Mouse (Mus musculus) retina, postnatal 1 day (tissue): Measurements from ENCODE around the gene Olfr982.

Source experiments
- DNase-seq: peaks from one replicate; pipeline ENCODE4 v3.0.0-alpha.2; 2012

Olfr982 gene

DNA sequence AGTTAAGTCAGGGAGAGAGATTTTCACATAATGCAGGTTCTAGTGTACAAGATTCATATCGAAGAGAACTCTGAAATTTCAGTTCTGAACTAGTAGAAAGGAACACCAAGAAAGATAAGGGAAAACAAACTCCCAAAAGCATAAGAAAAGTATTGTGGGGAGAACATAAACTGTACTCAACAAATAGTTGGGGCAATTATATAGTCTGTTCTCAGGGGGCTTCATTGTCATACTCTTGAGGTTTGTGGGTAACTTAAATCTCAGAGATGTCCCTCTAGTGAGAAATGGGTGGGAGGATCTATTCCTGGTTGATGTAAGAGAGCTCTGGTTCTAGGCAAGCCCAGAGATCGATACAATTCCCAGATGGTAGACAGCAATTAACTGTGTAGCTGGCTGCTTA, at the start of gene Olfr982:
Gene Olfr982 (plus strand): TSS at position 301 of the 400 bp plus-strand sequence.
- DNase-seq, result no peak

DNA sequence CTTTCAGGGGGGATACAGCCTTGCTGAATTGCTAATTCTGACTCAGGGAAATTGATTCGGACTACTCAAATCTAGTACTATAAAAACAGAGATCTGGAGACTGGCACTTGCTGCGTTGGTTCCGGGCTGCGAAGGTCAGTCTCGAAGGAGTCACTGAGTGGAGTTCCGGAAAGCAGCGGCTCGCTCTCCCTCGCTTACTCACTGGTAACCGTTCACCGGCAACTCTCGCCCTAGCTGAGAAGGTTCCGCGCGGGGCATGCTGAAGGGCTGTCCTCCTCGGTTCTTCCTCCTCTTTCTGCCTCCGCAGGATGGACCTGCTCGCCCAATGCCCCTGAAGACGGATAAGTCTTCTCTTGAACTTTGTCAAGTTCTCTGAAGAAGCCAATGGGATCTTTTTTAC, 23.5 kb upstream of the Olfr982 start:
- DNase-seq, result no peak

DNA sequence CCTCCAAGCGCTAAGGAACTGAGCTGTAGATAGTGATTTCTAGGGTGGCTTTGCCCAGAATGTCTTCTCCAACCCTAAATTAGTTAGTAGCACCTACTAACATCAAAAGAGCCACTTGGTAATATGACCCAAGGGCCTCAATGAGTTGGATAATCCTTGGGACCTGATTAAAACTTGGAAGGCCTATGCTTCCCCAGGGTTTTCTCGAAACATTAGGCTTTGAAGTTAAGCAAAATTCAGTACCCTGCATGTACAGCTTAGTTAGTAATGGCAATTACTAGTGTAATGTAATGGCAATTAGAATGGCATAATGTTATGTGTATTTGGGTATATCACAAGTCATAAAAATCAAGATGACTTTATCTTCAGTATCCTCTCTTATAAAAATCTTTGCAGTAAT, 19.9 kb downstream of the Olfr982 start, which contains the start of gene Olfr983:
Gene Olfr983 (minus strand): TSS at position 101 of the 400 bp plus-strand sequence.
- no peak for DNase-seq

DNA sequence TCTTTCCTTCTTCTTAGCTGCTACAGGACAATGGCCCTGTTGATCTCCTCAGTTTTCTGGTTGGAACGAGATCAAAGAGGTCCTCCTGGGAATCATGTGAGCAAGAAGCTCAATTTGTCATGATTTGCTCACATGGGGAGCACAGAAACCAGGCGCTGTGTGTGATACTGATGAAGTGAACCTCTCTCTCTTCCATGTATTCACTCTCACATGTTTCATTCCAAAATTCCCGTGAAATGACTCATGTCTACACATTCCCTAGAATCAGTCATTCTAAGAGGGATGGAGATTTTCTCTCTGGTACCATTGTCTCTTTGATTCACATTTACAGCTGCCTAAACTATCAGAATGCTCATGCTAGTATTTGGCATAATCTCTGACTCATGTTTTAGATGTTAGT, 21.1 kb downstream of the Olfr982 start:
- no peak for DNase-seq

DNA sequence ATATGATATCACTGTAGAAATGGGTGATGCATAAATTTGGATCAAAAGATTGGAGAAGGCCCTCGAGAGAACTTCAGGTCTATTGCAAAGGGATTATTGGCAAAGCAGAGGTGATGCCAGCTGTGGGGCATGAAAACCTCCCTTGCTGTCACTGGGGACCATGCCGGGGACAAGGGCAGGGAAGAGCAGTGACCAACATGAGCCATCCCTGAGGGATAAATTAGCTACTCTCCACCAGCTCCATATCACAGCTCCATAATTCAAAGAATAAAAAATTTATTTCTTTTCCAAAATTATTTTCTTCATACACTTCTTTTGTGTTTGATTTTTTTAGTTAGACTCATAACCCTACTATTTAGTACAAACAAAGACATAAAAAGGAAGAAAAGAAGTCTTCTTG, 40.5 kb downstream of the Olfr982 start, which contains the start of gene Olfr984:
Gene Olfr984 (minus strand): TSS at position 101 of the 400 bp plus-strand sequence.
- no peak for DNase-seq

DNA sequence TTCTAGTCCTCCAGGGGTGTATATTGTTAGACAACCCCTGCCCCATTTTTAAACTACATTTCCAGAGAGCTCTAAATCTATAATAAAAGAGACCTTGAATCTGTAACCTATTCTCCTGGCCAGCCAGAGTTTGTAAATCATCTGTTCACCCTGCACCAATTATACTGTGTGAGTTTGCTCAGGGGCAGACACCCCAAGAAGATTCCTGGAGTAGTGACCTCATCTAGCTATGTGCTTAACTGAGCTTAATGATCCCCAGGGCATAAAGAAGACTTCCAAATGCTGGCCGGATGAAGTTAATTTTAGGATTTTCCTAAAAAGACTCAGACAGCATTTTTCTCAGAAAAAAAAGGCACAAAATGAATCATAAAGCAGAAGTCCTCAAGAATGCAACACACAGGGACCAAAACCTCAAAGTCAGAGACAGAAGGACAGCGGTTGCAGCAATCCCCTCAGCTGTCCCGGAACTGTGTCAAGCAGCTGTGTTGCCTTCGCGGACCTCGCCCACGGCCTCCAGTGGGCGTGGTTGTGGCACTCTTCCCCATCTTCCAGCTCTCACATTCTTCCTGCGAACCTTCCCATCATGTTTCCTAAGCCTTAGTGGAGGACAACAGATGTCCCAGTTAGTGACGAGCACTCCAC, 43.1 kb downstream of the Olfr982 start:
- no peak for DNase-seq

DNA sequence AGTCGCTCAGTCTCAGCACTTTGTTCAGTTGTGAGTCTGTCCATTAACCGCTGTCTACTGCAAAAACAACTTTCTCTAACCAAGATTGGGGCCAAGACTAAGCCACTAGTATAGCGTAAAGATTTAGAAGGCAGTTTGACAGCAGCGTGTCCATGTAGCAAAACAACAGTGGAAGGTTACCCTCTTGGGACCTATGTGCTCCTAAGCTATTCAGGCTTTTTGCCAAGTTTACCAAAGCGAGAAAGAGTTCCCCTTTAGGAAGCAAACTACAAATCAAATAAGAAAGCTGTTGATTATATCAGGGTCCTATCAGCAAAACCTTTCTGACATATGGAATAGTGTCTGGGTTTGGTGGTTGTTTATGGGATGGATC, 43.6 kb downstream of the Olfr982 start:
- DNase-seq, result no peak
